ENCODE assay signal across 8 mouse cellular contexts in genomic region chr9:35119168-35119567, GRCm38 (mm10). TPM values are rescaled to one million over a fixed set of nuclear protein-coding genes. Genes with fewer than 3 reads are reported as not detected.
DNase-seq lines count a peak whose midpoint lies in the region; ATAC-seq and TF ChIP-seq lines count a peak whose summit lies in the region.

Gene St3gal4, minus strand, starts transcription at chr9:35119268.

- no peak within 1 kb of the TSS for H3K4me2 ChIP-seq in lung, postnatal 0 days (replicated peaks; ENCODE audit: low read depth, low read length)
- no peak within 1 kb of the TSS for H3K4me2 ChIP-seq in hindbrain, embryonic 12.5 days (replicated peaks)
- H3K4me2 ChIP-seq in liver, embryonic 13.5 days = peak within 1 kb of the TSS; percentile 95

- 80% methylated on average over 6 of the region's 6 CpGs for WGBS in lung, postnatal 0 days
- 82% methylated on average over 6 of the region's 6 CpGs for WGBS in hindbrain, embryonic 12.5 days
- WGBS in liver, embryonic 13.5 days (ENCODE audit: insufficient replicate concordance) = 79% methylated on average over 6 of the region's 6 CpGs

- H3K9me3 ChIP-seq in lung, postnatal 0 days (ENCODE audit: low read length) = no peaks in the 10 kb centered on the region
- no peaks in the 10 kb centered on the region for H3K9me3 ChIP-seq in hindbrain, embryonic 12.5 days (replicated peaks)
- H3K9me3 ChIP-seq in liver, embryonic 13.5 days (replicated peaks) = no peaks in the 10 kb centered on the region

- H3K27me3 ChIP-seq in lung, postnatal 0 days (replicated peaks; ENCODE audit: insufficient read depth, low read length) = no peaks in the 10 kb centered on the region
- peaks cover 3% of the 10 kb centered on the region; the same call in 1 of the 2 replicates for H3K27me3 ChIP-seq in hindbrain, embryonic 12.5 days
- H3K27me3 ChIP-seq in liver, embryonic 13.5 days = no peaks in the 10 kb centered on the region

- TF ChIP-seq POLR2A in embryonic fibroblast, embryonic 13.5 days (IDR thresholded peaks at IDR 0.05; ENCODE audit: low read depth, low read length) = no peak

- TF ChIP-seq EP300 in lung, postnatal 0 days (IDR thresholded peaks at IDR 0.05) = no peak

- DNase-seq in lung, postnatal 0 days (ENCODE audit: low spot score) = no peak
- DNase-seq in lung, adult 18-20 months = no peak
- DNase-seq in liver, embryonic 13.5 days = no peak
- DNase-seq in MN1 (ENCODE audit: low spot score) = no peak
- DNase-seq in cerebellum, postnatal 36 days = no peak
- no peak for DNase-seq in T-cell, adult 2 months (ENCODE audit: low spot score)

- H3K4me1 ChIP-seq in lung, postnatal 0 days (ENCODE audit: insufficient read depth, low read depth, low read length) = peaks cover 18% of the 10 kb centered on the region
- H3K4me1 ChIP-seq in embryonic fibroblast, embryonic 13.5 days (ENCODE audit: control insufficient read depth, insufficient read depth, low read length) = peaks cover 15% of the 10 kb centered on the region; the same call in 1 of the 2 replicates
- H3K4me1 ChIP-seq in hindbrain, embryonic 12.5 days = peaks cover 22% of the 10 kb centered on the region
- peaks cover 91% of the 10 kb centered on the region for H3K4me1 ChIP-seq in liver, embryonic 13.5 days (replicated peaks)

- no peak for TF ChIP-seq CTCF in lung, postnatal 0 days (IDR thresholded peaks at IDR 0.05)
- no peak for TF ChIP-seq CTCF in embryonic fibroblast, embryonic 13.5 days (IDR thresholded peaks at IDR 0.05; ENCODE audit: borderline replicate concordance, insufficient read depth, low read length)

- no peaks in the 10 kb centered on the region for H3K36me3 ChIP-seq in lung, postnatal 0 days (ENCODE audit: insufficient read depth, low read length)
- H3K36me3 ChIP-seq in hindbrain, embryonic 12.5 days = peaks cover 2% of the 10 kb centered on the region; the same call in 1 of the 2 replicates
- peaks cover 34% of the 10 kb centered on the region for H3K36me3 ChIP-seq in liver, embryonic 13.5 days

- no peak for ATAC-seq in lung, postnatal 0 days
- ATAC-seq in hindbrain, embryonic 12.5 days (ENCODE audit: low FRiP score) = no peak
- no peak for ATAC-seq in liver, embryonic 13.5 days (ENCODE audit: low read depth)

- H3K9ac ChIP-seq in lung, postnatal 0 days (replicated peaks; ENCODE audit: low read depth) = no peak within 1 kb of the TSS
- H3K9ac ChIP-seq in hindbrain, embryonic 12.5 days = no peak within 1 kb of the TSS
- peak within 1 kb of the TSS; percentile 88 for H3K9ac ChIP-seq in liver, embryonic 13.5 days

- H3K27ac ChIP-seq in lung, postnatal 0 days (ENCODE audit: low read length) = peak within 1 kb of the TSS; percentile 93
- peak within 1 kb of the TSS; percentile 81 for H3K27ac ChIP-seq in embryonic fibroblast, embryonic 13.5 days (ENCODE audit: insufficient read depth, low read length)
- no peak within 1 kb of the TSS for H3K27ac ChIP-seq in hindbrain, embryonic 12.5 days
- peak within 1 kb of the TSS; percentile 96 for H3K27ac ChIP-seq in liver, embryonic 13.5 days

- no peak within 1 kb of the TSS for H3K4me3 ChIP-seq in lung, postnatal 0 days (ENCODE audit: low read depth, low read length)
- H3K4me3 ChIP-seq in embryonic fibroblast, embryonic 13.5 days (ENCODE audit: insufficient read depth, low read length) = peak within 1 kb of the TSS; percentile 37; the same call in 1 of the 2 replicates
- H3K4me3 ChIP-seq in hindbrain, embryonic 12.5 days = no peak within 1 kb of the TSS
- H3K4me3 ChIP-seq in liver, embryonic 13.5 days (replicated peaks) = peak within 1 kb of the TSS; percentile 72

RNA-seq across cellular contexts. Expression of gene St3gal4, which starts in this region (rescaled TPM):
- polyA plus RNA-seq in lung, postnatal 0 days (2015; fragmentation: Nextera tagmentation; extraction: Ambion mirVana) = 50.0 and 55.7 TPM in 2 replicates
- polyA plus RNA-seq in embryonic fibroblast, embryonic 13.5 days (2011; ENCODE audit: insufficient read length, low read depth, missing spikeins) = 21.6 and 35.4 TPM in 2 replicates
- polyA plus RNA-seq in hindbrain, embryonic 12.5 days (2016; fragmentation: Nextera tagmentation; extraction: Ambion mirVana) = 15.6 and 18.5 TPM in 2 replicates
- polyA plus RNA-seq in liver, embryonic 13.5 days (2015; fragmentation: Nextera tagmentation; extraction: Ambion mirVana) = 24.1 and 26.1 TPM in 2 replicates

Comparison
In these comparisons a context has a peak if more than half of its experiments do, and no peak if none do; other contexts are left out.
1. H3K4me3 ChIP-seq: peak in embryonic fibroblast, embryonic 13.5 days (single experiment) and liver, embryonic 13.5 days (single experiment); none in lung, postnatal 0 days (single experiment) and hindbrain, embryonic 12.5 days (single experiment).